Mouse (Mus musculus) forelimb bud, embryonic 11.5 days (tissue): ENCODE data around the gene Man1b1.

Source experiments
- DNase-seq: peaks from one replicate; pipeline ENCODE4 v3.0.0-alpha.2; 2012; ENCODE audit warnings: low read depth, low spot score

Man1b1 gene

DNA sequence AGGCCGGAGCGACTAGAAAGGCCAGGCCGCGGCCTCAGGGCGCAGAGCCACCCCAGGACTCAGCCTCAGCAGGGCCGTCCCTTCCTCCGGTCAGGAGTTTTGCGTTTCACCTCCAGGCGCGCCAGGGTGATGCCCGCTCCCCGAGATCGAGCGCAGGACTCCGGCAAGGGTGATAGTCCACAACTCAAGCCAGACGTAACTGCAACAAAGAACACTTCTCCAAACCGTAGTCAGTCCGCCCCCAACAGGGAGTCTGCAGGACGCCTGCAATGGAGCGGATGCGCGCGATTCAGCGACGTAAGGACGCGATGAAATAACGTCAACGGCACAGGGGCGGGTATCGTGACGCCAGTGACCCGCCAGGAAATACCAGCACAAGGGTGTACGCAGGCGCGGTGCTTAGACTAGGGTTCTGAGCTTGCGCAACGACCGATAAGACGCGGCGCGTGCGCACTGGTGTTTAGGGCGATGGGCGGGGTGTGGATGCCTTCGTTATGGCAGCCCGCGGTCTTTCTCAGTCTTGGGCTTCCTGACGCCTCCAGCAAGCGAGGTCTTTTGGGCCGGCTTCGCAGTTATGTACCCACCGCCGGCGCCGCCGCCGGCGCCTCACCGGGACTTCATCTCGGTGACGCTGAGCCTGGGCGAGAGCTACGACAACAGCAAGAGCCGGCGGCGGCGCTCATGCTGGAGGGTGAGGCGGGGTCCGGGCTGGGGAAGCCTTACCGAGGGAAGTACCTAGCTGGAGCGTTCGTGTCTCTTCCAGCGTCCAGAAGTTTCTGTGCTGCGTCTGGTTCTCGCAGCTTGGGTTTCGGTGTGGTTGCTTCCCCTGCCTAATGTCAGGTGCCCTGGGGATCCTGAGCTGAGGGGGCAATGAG is at the start of gene Man1b1:
Gene Man1b1, plus strand, starts transcription at position 53 of the 875 bp plus-strand sequence.
- peak; percentile 99 for DNase-seq

DNA sequence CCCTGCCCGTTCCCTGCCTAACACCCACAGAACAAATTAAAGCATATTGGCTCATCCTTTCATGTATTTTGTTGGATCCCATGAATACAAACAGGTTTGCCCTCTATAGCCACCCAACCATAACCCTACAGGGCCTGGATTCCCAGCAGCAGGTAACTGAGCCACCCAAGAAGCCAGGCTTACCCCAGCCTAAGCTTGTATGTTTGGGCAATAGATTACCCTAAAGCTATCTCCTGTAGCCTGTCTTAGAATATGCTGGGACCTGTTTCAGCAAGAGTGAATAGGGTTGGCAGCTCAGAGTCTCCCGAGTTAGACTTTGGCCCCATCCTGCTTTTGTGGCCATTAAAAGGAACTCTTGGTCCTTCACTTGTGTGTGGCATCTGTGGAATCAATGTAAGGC is 46.6 kb upstream of the Man1b1 start:
- DNase-seq: no peak

DNA sequence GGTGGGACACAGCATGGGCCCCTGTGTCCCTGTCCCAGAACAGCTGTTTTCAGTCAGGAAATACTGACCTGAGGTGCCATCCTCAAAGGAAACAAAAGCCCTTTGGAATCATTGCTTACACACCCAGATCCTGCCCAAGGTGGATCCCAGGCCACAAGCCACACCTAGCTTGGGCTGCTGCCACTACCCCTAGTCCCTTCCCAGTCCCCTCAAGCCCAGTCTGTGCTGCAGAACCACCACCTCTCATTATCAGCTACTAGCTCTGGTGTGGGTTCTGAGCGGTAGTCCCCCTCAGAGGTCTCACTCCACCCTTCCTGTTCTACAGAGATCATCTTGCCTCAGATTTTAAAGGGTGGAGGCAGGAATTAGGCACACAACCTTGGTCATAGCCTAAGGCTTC is 45.8 kb upstream of the Man1b1 start:
- DNase-seq: no peak

DNA sequence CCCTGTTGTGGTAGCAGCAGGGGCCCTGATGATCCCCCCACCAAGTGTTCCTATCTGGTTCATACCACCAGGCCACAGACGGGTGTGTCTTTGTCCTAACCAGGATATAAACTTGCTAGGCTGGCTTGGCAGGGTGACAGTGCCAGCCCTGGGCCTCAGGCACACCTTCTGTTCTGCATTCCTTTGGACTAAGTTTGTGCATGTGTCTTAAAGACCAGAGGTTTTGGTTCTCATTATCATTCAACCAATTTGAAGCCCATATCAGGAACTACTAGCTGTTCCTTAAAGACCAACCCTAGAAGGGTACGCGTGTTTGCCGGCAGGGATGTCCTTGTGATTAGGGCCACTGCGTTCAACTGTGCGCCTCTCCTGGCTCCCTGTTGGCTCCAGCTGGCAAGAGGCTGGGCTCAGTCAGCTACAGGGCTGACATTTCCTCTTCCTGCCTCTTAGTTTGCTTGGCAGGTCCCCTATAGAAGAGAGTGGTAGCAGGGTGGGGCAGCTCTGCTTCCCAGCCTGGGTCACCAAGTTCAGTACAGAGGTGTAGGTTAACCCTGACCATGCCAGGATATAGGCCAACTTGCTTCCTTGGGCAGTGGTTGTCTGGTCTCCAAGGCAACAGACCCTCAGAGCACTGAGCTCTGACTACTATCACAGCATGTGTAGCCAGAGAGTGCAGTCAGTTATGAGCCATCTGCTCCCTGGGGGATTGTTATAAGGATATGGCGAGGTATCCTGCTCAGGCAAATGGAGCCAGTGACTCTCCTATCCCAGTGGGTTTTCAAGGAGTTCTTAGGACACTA is 45.1 kb upstream of the Man1b1 start:
- no peak for DNase-seq

- DNase-seq: no peak
Measured at GRCm38 (mm10) chr2:25287927-25288649, 44.0 kb upstream of the Man1b1 start, which contains the start of gene Tmem210. Gene Tmem210 (plus strand): TSS chr2:25288145.

GRCm38 (mm10) chr2:25288734-25289345 is 43.3 kb upstream of the Man1b1 start:
- no peak for DNase-seq

DNA sequence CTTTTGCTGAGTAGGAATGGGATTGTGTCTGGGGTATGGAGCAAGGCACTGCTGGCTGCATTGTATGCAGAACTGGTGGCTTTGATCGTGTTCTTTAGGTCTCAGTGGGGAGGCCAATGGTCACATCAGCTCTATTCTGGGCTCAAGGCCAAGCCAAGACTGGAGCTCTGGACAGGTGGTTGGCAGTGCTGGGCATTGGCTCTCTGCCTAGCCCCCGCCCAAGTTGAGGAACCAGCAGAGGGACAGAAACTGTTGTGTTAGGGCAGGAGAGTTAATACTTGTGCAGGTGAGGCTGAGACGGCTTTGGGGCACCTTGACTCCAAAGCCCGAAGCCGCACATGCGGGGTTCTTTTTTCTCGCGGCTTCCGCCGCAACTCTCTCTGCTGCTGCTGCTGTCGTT is 42.5 kb upstream of the Man1b1 start, which contains the start of gene Lrrc26:
Gene Lrrc26, plus strand, starts transcription at position 265 of the 400 bp plus-strand sequence.
- DNase-seq: no peak

DNA sequence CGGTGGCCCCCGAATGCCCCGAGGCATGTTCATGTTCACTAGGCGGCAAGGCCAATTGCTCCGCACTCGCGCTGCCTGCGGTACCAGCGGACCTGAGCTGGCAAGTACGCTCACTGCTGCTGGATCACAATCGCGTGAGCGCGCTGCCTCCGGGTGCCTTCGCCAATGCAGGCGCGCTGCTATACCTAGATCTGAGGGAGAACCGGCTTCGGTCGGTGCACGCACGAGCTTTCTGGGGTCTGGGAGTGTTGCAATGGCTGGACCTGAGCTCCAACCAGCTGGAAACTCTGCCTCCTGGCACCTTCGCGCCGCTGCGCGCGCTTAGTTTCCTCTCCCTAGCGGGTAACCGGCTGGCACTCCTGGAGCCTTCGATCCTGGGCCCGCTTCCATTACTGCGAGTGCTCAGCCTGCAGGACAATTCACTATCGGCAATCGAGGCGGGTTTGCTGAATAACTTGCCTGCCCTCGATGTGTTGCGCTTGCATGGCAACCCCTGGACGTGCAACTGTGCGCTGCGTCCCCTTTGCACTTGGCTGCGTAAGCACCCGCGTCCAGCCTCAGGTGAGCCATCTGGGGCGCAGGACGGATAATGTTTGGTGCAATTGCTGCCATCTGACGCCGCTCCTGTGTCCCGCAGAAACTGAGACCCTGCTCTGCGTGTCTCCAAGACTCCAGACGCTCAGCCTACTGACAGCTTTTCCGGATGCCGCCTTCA is 41.9 kb upstream of the Man1b1 start:
- DNase-seq: no peak

- no peak for DNase-seq
Measured at GRCm38 (mm10) chr2:25290816-25291130, 41.4 kb upstream of the Man1b1 start.

GRCm38 (mm10) chr2:25291184-25292053 is 40.7 kb upstream of the Man1b1 start:
- DNase-seq: no peak

DNA sequence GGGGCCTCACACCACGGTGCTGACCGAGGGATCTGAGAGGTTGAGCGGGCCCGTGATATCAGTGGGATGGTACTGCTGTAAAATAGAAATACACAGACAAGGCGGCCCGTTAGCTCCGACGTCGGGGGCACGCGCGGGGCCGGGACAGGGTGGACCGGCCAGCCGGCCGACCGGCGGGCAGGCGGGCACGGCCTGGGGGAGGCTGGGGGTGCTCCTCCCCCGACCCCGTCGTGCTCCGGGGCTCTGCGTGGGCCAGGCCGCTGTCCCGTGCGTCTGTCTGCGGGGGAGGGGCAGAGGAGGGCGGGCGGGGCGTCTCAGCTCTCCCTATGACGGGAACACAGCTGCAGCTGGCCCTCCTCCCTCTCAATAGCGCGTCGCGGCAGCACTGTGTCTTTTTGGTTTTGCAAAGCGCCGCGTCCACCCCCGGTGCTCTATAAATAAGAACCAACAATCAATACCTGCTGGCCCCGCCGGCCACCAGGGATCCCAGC is 40.0 kb upstream of the Man1b1 start:
- no peak for DNase-seq

DNA sequence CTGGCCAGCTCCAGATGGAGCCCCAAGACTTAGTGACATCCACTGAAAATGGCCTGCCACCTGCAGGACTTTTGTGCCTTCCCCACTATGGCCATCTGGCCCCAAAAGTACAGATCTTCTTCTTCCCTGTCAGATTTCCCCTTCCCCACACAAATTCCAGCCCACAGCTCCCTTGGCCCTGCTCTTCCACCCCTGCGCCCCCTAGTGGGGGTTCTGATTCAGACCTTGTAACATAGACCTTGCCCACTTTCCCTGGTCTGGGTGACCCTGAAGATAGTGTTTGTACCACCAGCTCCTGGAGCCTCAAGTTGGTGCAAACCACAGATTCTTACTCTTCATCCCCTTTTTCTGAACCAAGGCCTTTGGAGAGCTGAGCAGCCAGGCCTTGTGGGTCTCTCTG is 39.3 kb upstream of the Man1b1 start:
- peak; percentile 71 for DNase-seq

DNA sequence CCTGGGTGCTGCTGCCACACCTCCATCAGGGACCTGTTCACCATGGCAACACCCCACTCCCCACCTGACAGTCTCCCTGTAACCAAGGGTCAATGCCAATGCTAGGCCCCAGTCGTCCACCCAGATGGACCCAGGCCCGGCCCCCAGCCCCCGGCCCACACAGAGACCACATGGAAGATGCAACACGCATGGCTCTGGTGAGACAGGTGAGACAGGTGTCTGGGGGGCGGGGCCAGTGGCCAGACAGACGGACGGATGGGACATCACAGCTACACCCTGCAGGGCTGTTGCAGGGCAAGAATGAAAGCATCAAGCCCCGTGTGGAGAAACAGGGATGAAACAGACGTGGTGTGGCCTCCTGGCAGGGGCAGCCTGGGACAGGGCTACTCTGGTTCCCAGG is 38.4 kb upstream of the Man1b1 start:
- DNase-seq: no peak

GRCm38 (mm10) chr2:25297093-25297492 is 35.0 kb upstream of the Man1b1 start:
- no peak for DNase-seq

GRCm38 (mm10) chr2:25298046-25298445 is 34.1 kb upstream of the Man1b1 start:
- no peak for DNase-seq

DNA sequence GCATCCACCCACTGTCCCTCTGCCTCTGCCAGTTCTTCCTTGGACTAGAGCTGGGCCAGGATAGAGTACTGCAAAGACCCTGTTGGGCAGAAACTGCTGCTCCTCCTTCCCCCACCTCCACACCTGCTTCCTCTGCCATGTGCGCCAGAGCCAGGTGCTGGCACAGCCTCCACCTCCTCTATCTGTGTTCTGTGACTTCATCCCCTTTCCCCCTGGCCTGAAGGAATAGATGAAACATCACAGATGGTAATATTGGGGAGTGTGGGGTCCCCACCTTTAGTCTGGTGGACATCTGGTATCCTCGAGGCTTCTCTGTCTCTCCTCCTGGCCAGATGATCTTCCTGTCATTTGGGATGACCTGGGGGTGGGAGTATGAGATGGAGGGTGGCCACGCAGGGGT is 28.7 kb upstream of the Man1b1 start:
- DNase-seq: no peak

GRCm38 (mm10) chr2:25303931-25304656 is 28.0 kb upstream of the Man1b1 start:
- DNase-seq: no peak

DNA sequence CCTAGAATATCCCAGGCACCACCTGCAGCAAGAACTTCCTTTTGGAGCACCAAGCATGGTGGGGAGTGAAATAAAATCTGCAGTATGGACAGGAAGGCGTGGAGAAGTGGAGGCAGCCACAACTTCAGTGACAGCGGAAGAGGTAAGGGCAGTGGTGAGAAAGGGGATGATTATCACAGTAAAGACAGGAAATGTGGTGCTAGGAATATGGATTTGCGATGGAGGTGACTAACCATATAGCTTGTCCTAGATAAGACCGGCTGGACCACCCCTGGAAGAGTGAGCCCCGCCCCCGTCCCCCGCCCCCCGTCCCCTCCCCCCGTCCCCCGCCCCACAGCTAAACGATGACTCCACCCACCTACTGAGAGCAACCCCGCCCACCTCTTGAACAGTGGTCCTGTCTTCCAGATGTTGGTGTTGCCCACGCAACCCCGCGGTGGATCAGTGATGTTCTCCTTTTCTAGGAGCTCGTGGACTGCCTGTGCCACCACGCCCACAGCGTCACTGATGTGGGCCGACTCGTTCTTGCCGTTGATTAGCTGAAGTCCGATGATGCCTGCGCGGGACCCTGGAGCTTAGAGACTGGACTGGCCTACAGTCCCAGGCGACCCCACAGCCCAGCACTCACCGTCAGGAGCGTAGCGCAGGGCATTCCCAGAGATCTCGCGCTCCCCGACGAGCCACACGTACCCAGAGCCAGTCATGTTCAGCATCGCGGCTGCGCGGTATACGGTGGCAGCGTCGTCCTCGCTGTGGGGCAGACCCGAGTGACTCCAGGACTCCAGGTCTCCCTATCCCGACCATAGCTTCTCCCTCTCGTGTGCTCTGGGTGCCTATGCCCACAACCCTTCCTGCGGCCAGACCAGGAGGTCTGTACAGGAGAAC is 27.2 kb upstream of the Man1b1 start:
- DNase-seq: peak; percentile 40
